Mouse (Mus musculus) forebrain, embryonic 14.5 days (tissue): ENCODE results near the gene Riok1. TPM values are rescaled to one million over a fixed set of nuclear protein-coding genes. Genes with fewer than 3 reads are reported as not detected.

Experiments
- ATAC-seq: fragments of 200-750 bp; cut with Nextera tagmentation; 2 replicates; pipeline ENCODE4 v1.8.0; 2017; ENCODE audit warnings: mild to moderate bottlenecking, moderate library complexity
- DNase-seq: peaks from one replicate; pipeline ENCODE4 v3.0.0-alpha.2; 2015; ENCODE audit warnings: low spot score
- H3K27ac ChIP-seq: fragments of 300-500 bp; sonication (generic); 2 replicates; pipeline ENCODE4 v1.5.1; 2014; ENCODE audit warnings: low read depth, mild to moderate bottlenecking, control low read depth, low read length, moderate library complexity
- H3K27me3 ChIP-seq: fragments of 300-500 bp; sonication (generic); replicated peaks from 2 replicates; pipeline ENCODE4 v1.6.1; 2014; ENCODE audit warnings: low read length, control low read depth, mixed read lengths; ENCODE audit not compliant: control insufficient read depth, insufficient read depth
- H3K36me3 ChIP-seq: fragments of 300-500 bp; sonication (generic); 2 replicates; pipeline ENCODE4 v1.6.1; 2014; ENCODE audit warnings: low read length, control low read depth; ENCODE audit not compliant: control insufficient read depth, insufficient read depth
- H3K4me1 ChIP-seq: fragments of 300-500 bp; sonication (generic); 2 replicates; pipeline ENCODE4 v1.6.1; 2014; ENCODE audit warnings: antibody characterized with exemption, low read length, control low read depth; ENCODE audit not compliant: control insufficient read depth, insufficient read depth
- H3K4me2 ChIP-seq: fragments of 300-500 bp; sonication (generic); 2 replicates; pipeline ENCODE4 v1.6.1; 2014; ENCODE audit warnings: mild to moderate bottlenecking, control low read depth, low read length
- H3K4me3 ChIP-seq: fragments of 300-500 bp; sonication (generic); 2 replicates; pipeline ENCODE4 v1.5.1; 2014; ENCODE audit warnings: low read depth, low read length, control low read depth
- H3K9ac ChIP-seq: fragments of 300-500 bp; sonication (generic); 2 replicates; pipeline ENCODE4 v1.6.1; 2014; ENCODE audit warnings: mild to moderate bottlenecking, low read length, control low read depth, moderate library complexity
- H3K9me3 ChIP-seq: fragments of 300-500 bp; sonication (generic); replicated peaks from 2 replicates; pipeline ENCODE4 v1.6.1; 2016; ENCODE audit warnings: low read length, control low read depth, mixed read lengths; ENCODE audit not compliant: control insufficient read depth
- WGBS: fragments of 180-500 bp; shearing (Covaris S2); extraction: QIAGEN DNeasy Blood & Tissue Kit; methylation state at CpG from one replicate; pipeline ENCODE4 v1.1.7; 2014; 5-methylcytosine and 5-hydroxymethylcytosine counted together
- polyA plus RNA-seq: library from polyadenylated mRNA; unstranded; fragments of >200 nt; fragmentation: Nextera tagmentation; extraction: Ambion mirVana; gene quantifications from 2 replicates; pipeline ENCODE4 v1.2.1, GENCODE M21; 2014

Riok1 gene
- polyA plus RNA-seq, 1 experiment from 2014 or later = 40.4 TPM

- Histone ChIP-seq H3K9ac (peak within 1 kb of the TSS; percentile 86), H3K27me3 (no peaks in the 10 kb centered on the region), H3K4me2 (peak within 1 kb of the TSS; percentile 88), H3K27ac (peak within 1 kb of the TSS; percentile 64; the same call in 1 of the 2 replicates), H3K36me3 (peaks cover 20% of the 10 kb centered on the region), H3K4me1 (peaks cover 10% of the 10 kb centered on the region), H3K4me3 (peak within 1 kb of the TSS; percentile 77), H3K9me3 (no peaks in the 10 kb centered on the region)
- ATAC-seq = peak; percentile 99
- under 1% methylated on average over 47 of the region's 47 CpGs for WGBS
- peak; percentile 98 for DNase-seq
Measured at GRCm38 (mm10) chr13:38037044-38037687, 371 bp downstream of the Riok1 start, which contains the start of gene Cage1. Gene Cage1 (minus strand): TSS chr13:38037069.

GRCm38 (mm10) chr13:38037811-38038210, 1.0 kb downstream of the Riok1 start:
- Histone ChIP-seq H3K27ac (no peak overlapping the region), H3K9ac (peak overlapping the region; percentile 86), H3K4me1 (peaks cover 10% of the 10 kb centered on the region), H3K4me3 (peak overlapping the region; percentile 77), H3K36me3 (peaks cover 25% of the 10 kb centered on the region), H3K9me3 (no peaks in the 10 kb centered on the region), H3K27me3 (no peaks in the 10 kb centered on the region), H3K4me2 (peak overlapping the region; percentile 88)
- no peak for DNase-seq
- WGBS = 62% methylated on average over 12 of the region's 12 CpGs
- no peak for ATAC-seq

DNA sequence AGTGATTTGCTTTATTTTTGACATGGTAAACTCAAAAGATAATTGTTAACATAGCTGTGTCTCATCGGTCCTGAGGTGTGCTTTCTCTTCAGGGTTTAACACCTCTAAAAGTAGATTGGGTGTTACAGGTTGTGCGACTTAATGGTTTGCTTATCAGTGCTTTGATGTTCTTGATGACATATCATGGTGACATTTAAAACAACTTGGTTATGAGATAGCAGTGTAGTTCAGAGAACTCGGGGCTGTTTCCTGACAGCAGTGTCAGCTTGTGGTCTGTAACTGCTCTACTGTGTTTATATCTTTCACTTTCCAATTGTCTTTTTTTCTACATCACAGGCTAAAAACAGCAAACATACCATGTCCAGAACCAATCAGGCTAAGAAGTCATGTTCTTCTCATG, 13.1 kb downstream of the Riok1 start:
- Histone ChIP-seq H3K9ac (no peak overlapping the region), H3K4me2 (no peak overlapping the region), H3K27ac (no peak overlapping the region), H3K4me1 (no peaks in the 10 kb centered on the region), H3K4me3 (no peak overlapping the region), H3K27me3 (no peaks in the 10 kb centered on the region), H3K36me3 (peaks cover 94% of the 10 kb centered on the region), H3K9me3 (no peaks in the 10 kb centered on the region)
- DNase-seq = no peak
- 95% methylated on average over 3 of the region's 3 CpGs for WGBS
- no peak for ATAC-seq

DNA sequence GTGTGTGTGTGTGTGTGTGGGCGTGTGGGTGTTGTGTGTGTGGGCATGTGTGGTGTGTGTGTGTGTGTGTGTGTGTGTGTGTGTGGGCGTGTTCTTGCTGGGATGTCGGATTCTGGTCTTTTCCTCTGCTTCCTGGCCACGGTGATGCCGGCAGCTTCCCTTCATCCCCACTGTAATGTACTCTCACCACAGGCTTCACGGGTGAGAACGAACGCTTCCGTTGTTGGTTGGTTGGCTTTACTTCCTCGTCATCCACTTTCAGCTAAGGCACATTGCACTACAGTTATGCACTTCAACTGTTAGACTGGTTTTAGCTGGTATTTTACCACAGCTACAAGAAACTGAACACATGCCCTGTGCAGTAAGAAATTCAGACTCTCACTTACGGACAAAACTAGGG, 25.9 kb downstream of the Riok1 start:
- no peak overlapping the region for H3K9ac ChIP-seq
- DNase-seq (no peak), ATAC-seq (no peak)

DNA sequence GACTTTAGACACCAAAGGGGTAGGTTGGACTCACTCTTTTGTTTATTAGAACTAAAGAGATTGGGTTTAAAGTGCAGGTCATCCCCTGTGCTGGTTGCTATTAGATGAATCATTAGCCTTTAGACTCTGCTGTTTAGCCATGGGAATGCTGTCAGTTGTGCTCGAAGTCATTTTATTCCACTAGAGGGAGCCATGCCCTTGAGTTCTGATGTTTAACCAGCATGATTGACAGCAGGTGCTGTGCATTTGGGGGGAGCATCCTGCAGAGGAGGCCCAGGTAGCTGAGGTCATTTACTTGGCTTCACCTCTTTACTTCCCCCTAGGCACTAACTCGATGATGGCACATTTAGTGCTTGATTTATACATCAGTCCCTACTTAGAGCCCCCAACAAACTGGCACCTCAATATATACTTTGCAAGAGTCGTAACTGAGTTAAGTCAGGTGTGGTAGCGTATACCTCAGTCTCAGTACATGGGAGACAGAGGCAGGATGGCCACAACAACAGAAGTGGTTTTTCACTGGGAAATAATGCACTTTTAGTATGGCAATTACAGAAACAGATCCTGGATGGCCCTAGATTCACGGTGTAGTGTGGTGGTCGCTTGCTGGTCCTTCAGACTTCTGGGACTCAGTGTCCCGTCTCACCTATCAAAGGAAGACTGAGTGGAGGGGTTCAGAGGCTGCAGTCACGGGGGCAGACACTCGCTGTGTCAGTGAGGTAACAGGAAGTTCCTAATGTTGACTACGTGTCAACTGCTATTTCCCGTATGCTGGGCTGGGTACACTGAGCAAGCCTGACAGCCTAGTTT, 28.3 kb downstream of the Riok1 start:
- H3K4me1 ChIP-seq = no peaks in the 10 kb centered on the region
- 79% methylated on average over 11 of the region's 11 CpGs for WGBS
- no peak overlapping the region for H3K4me3 ChIP-seq
- no peaks in the 10 kb centered on the region for H3K9me3 ChIP-seq
- H3K4me2 ChIP-seq = no peak overlapping the region
- H3K9ac ChIP-seq = no peak overlapping the region
- ATAC-seq = peak; percentile 67
- peaks cover 33% of the 10 kb centered on the region for H3K36me3 ChIP-seq
- no peak overlapping the region for H3K27ac ChIP-seq
- H3K27me3 ChIP-seq = no peaks in the 10 kb centered on the region
- peak; percentile 80 for DNase-seq

More for the DNA sequence above, 25.9 kb downstream of the Riok1 start:
- WGBS = 94% methylated on average over 11 of the region's 11 CpGs
- no peak overlapping the region for H3K4me3 ChIP-seq
- no peak overlapping the region for H3K27ac ChIP-seq
- H3K4me1 ChIP-seq = no peaks in the 10 kb centered on the region
- no peaks in the 10 kb centered on the region for H3K27me3 ChIP-seq
- peaks cover 53% of the 10 kb centered on the region for H3K36me3 ChIP-seq
- H3K9me3 ChIP-seq = no peaks in the 10 kb centered on the region
- no peak overlapping the region for H3K4me2 ChIP-seq

GRCm38 (mm10) chr13:38070945-38071344, 34.1 kb downstream of the Riok1 start:
- H3K4me2 ChIP-seq = no peak overlapping the region
- no peak overlapping the region for H3K27ac ChIP-seq
- no peaks in the 10 kb centered on the region for H3K9me3 ChIP-seq
- H3K36me3 ChIP-seq = no peaks in the 10 kb centered on the region
- H3K4me3 ChIP-seq = no peak overlapping the region
- WGBS = 82% methylated on average over 4 of the region's 4 CpGs
- H3K4me1 ChIP-seq = no peaks in the 10 kb centered on the region
- no peak for ATAC-seq
- peak; percentile 8 for DNase-seq
- H3K27me3 ChIP-seq = no peaks in the 10 kb centered on the region
- no peak overlapping the region for H3K9ac ChIP-seq

DNA sequence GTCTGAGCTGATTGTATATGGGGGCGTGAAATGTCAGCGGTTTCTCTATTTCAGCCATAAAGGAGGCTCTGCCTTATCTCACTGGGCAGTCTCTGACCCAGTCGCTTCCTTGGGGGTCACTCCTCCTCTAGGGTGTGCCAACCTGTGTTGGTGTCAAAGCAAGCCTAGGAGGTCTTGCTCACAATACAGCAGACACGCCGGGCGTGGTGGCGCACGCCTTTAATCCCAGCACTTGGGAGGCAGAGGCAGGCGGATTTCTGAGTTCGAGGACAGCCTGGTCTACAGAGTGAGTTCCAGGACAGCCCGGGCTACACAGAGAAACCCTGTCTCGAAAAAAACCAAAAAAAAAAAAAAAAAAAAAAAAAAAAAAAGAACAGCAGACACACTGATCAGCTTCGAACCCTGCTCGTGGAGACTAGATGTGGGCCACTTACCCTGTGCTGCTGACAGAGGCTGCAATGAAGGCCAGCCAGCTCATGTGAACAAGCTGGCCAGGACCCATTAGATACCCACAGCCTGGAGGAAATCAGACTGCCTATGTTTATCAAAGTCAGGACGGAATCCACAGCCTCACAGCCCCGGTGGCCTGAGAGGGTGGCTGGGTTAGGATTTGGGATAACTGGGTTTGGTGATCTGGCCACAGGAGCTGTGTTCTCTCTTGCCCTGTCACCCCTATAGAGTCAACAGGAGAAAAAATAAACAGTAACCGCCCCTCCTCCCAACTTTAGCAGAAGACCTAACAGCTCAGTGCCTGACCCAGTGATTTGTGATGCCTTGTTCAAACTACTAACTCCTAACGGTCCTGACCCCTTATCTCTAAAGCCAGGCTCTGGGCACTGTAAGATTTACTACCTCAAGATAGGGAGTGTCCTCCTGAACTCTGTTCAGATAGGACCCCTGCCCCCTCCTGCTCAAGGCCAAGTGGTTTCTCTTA, 36.8 kb downstream of the Riok1 start:
- Histone ChIP-seq H3K9me3 (no peaks in the 10 kb centered on the region), H3K4me2 (no peak overlapping the region), H3K27ac (no peak overlapping the region), H3K27me3 (no peaks in the 10 kb centered on the region), H3K36me3 (no peaks in the 10 kb centered on the region), H3K4me3 (no peak overlapping the region), H3K9ac (no peak overlapping the region), H3K4me1 (no peaks in the 10 kb centered on the region)
- DNase-seq = no peak
- 91% methylated on average over 16 of the region's 18 CpGs for WGBS
- no peak for ATAC-seq

GRCm38 (mm10) chr13:38074404-38074803, 37.6 kb downstream of the Riok1 start:
- Histone ChIP-seq H3K9me3 (no peaks in the 10 kb centered on the region), H3K4me2 (no peak overlapping the region), H3K4me3 (no peak overlapping the region), H3K4me1 (no peaks in the 10 kb centered on the region), H3K9ac (no peak overlapping the region), H3K27ac (no peak overlapping the region), H3K36me3 (no peaks in the 10 kb centered on the region), H3K27me3 (no peaks in the 10 kb centered on the region)
- 75% methylated on average over 5 of the region's 5 CpGs for WGBS
- ATAC-seq = no peak
- no peak for DNase-seq
